Mouse (Mus musculus) thymus, postnatal 10 days (tissue): ENCODE results near the gene Cst3.

Experiments used
- DNase-seq, 2 experiments: peaks; one replicate each; pipeline ENCODE4 v3.0.0; 2021; ENCODE audit warnings: low spot score in 2 of 2

Gene Cst3

DNA sequence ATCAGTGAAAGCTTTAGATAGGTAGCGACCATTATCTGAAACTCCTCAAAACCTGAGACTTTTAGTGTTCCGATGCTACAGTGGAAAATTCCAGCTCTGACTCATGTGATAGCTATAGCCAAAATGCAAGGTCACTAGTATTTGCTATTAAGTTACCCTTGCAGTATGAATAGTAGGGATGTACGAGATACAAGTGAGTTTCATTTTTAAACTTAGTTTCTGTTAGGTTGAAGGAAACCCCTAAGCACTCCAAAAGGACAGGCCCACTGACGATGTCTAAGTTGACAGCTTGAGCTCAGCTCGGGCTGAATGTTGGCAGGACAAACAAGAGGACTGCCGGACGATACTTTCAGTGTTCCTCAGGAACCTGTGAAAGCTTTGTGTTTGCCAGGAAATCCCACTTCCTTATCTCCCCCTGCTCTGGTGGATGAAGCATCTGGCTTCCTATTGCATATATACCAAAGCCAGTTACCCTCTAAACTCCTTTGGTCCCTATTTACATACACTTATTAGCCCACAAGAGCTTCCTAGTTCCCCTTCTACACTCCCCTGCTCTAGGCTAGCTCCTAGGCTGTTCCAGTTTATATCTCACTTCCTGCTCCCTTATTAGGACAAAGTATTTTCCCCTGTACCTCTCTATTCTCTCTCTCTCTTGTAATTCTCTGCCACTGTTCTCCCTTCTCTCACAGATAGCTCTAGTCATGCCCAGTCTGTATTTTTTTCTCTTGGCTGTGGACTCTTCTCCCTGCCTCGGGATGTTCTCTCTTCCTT lies 18.7 kb downstream of the Cst3 start:
- no peak for DNase-seq

DNA sequence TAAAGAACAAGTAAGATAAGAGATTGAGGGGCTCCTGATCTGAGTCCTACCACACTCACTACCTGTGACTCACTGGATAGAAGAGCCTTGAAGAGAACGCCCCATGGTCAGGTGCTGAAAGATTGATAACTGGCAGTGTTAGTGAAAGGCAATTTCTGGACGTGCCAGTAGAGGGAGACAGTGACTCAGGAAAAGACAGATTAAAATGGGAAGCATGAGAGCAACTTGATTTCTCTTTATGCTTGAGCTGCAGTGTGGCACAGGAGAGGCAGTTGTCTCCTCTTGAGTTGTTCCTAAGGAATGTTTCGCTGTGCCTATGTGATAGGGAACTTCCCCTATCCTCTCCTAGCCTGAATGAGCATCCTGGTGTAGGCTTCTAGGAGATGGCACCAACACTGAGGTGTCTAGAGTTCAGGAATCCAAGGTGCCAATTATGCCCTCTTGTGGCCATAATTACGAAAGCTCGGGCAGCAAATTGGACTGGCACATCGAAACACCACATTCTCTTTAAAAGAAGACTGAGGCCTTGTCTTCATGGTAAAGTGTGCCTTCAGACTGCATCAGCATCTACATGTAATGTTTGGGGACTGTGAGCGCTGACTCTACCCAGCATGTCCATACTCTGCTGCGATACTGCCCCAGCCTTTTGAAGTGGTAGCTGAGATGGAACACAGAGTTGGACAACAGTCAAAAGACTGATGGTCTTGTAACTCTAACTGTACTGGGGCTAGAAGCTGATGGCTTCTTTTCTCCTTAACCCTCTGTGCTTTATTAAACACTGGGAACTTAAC lies 24.2 kb downstream of the Cst3 start:
- peak; percentile 10 to 29 for DNase-seq

DNA sequence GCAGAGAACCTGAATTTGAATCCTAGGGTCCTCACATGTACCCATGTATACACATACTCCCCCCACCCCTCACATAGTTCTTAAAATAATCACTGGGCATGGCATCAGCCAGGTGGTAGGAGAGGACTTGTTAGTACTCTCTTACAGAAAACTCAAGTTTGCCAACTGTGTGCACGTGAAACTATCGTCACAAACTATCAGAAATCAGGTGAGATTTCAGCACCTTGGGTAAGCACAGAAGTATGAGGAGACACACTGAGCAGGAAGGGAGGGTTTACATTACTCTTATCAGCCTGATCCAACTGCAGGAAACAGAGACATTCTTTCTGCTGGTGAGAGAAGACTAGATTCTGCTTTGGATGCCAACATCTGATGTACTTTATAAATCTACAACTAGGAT lies 36.3 kb downstream of the Cst3 start:
- no peak for DNase-seq

- DNase-seq: no peak
Measured at GRCm38 (mm10) chr2:148838075-148838777, 37.3 kb downstream of the Cst3 start.

- no peak for DNase-seq
Measured at GRCm38 (mm10) chr2:148834912-148835311, 40.6 kb downstream of the Cst3 start, which contains the start of gene Cst9. Gene Cst9, plus strand, starts transcription at chr2:148835147.

DNA sequence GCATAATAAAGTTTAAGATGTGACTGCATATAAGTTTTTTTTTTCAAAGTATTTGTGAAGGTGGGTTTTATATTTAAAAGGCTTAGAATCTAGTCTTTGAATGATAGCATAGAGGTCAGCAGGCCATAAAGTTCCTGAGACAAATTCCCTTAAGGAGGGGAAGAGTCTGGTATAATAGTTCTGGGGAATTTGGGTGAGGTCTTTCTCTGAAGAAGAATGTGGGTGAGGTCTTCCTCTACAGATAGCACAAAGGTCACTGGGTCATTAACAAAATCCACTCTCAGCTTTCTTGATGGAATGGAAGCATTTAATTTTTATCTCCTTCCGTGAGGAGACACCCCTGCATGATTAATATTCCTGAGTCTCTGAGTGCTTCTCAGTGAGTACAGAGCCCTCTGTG lies 49.5 kb downstream of the Cst3 start:
- no peak for DNase-seq
